Mouse (Mus musculus) hindbrain, embryonic 16.5 days (tissue): ENCODE data around the gene D330045A20Rik. TPM values are rescaled to one million over a fixed set of nuclear protein-coding genes. Genes with fewer than 3 reads are reported as not detected.
"Not testable (repeated sequence)": the region's sequence is repeated elsewhere in the genome, so short reads cannot be mapped to it uniquely, and the experiment has no call there.

Experiments
- ATAC-seq: fragments of 200-750 bp; cut with Nextera tagmentation; 2 replicates; pipeline ENCODE4 v1.8.0; 2017; ENCODE audit warnings: moderate TSS enrichment, moderate library complexity
- H3K27ac ChIP-seq: fragments of 300-500 bp; sonication (generic); 2 replicates; pipeline ENCODE4 v1.5.1; 2014; ENCODE audit warnings: low read depth, mild to moderate bottlenecking, control low read depth, low read length, moderate library complexity
- H3K27me3 ChIP-seq: fragments of 300-500 bp; sonication (generic); replicated peaks from 2 replicates; pipeline ENCODE4 v1.6.1; 2014; ENCODE audit warnings: low read length; ENCODE audit not compliant: control insufficient read depth, insufficient read depth
- H3K36me3 ChIP-seq: fragments of 300-500 bp; sonication (generic); 2 replicates; pipeline ENCODE4 v1.6.1; 2014; ENCODE audit warnings: mild to moderate bottlenecking, low read length, moderate library complexity, mixed read lengths; ENCODE audit not compliant: control insufficient read depth, insufficient read depth
- H3K4me1 ChIP-seq: fragments of 300-500 bp; sonication (generic); 2 replicates; pipeline ENCODE4 v1.6.1; 2014; ENCODE audit warnings: low read depth, low read length; ENCODE audit not compliant: control insufficient read depth, insufficient read depth
- H3K4me2 ChIP-seq: fragments of 300-500 bp; sonication (generic); 2 replicates; pipeline ENCODE4 v1.6.1; 2014; ENCODE audit warnings: mild to moderate bottlenecking, low read length, control low read depth, moderate library complexity
- H3K4me3 ChIP-seq: fragments of 300-500 bp; sonication (generic); 2 replicates; pipeline ENCODE4 v1.5.1; 2014; ENCODE audit warnings: mild to moderate bottlenecking, low read length, control low read depth, moderate library complexity
- H3K9ac ChIP-seq: fragments of 300-500 bp; sonication (generic); 2 replicates; pipeline ENCODE4 v1.6.1; 2014; ENCODE audit warnings: low read depth, mild to moderate bottlenecking, control low read depth, low read length, moderate library complexity
- H3K9me3 ChIP-seq: fragments of 300-500 bp; sonication (generic); 2 replicates; pipeline ENCODE4 v1.6.1; 2014; ENCODE audit warnings: mild to moderate bottlenecking, low read length, moderate library complexity; ENCODE audit not compliant: control insufficient read depth
- WGBS: fragments of 180-500 bp; shearing (Covaris S2); extraction: QIAGEN DNeasy Blood & Tissue Kit; methylation state at CpG from one replicate; pipeline ENCODE4 v1.1.7; 2014; 5-methylcytosine and 5-hydroxymethylcytosine counted together
- polyA plus RNA-seq: library from polyadenylated mRNA; unstranded; fragments of >200 nt; fragmentation: Nextera tagmentation; extraction: Ambion mirVana; gene quantifications from 2 replicates; pipeline ENCODE4 v1.2.1, GENCODE M21; 2015

Gene D330045A20Rik
- 1.1 and 1.3 TPM in 2 replicates for polyA plus RNA-seq

GRCm38 (mm10) chrX:139480022-139480894, at the start of gene D330045A20Rik:
D330045A20Rik (plus strand) TSS chrX:139480367.
- H3K4me3 ChIP-seq, result peak within 1 kb of the TSS; percentile 42
- peak; percentile 75 for ATAC-seq
- no peaks in the 10 kb centered on the region for H3K9me3 ChIP-seq
- H3K36me3 ChIP-seq, result no peaks in the 10 kb centered on the region
- peak within 1 kb of the TSS; percentile 61 for H3K4me2 ChIP-seq
- H3K27me3 ChIP-seq, result 0 out of 2 replicates have a peak, but pooled peaks cover 2% of the 10 kb centered on the region
- WGBS, result 29% methylated on average over 28 of the region's 28 CpGs
- H3K9ac ChIP-seq, result 0 out of 2 replicates have a peak within 1 kb of the TSS, but pooled peaks have one; percentile 36
- no peaks in the 10 kb centered on the region for H3K4me1 ChIP-seq
- no peak within 1 kb of the TSS for H3K27ac ChIP-seq

GRCm38 (mm10) chrX:139432550-139432949, 47.6 kb upstream of the D330045A20Rik start:
- Histone ChIP-seq H3K4me1 (no peaks in the 10 kb centered on the region), H3K36me3 (no peaks in the 10 kb centered on the region), H3K4me2 (no peak overlapping the region), H3K27me3 (no peaks in the 10 kb centered on the region), H3K4me3 (no peak overlapping the region), H3K27ac (no peak overlapping the region), H3K9me3 (no peaks in the 10 kb centered on the region), H3K9ac (no peak overlapping the region)
- no peak for ATAC-seq
- 73% methylated on average over 2 of the region's 2 CpGs for WGBS

GRCm38 (mm10) chrX:139435202-139435601, 45.0 kb upstream of the D330045A20Rik start:
- H3K9me3 ChIP-seq, result no peaks in the 10 kb centered on the region
- no peak overlapping the region for H3K4me2 ChIP-seq
- no peak overlapping the region for H3K4me3 ChIP-seq
- no peaks in the 10 kb centered on the region for H3K4me1 ChIP-seq
- WGBS, result 68% methylated on average over 2 of the region's 2 CpGs
- no peak overlapping the region for H3K9ac ChIP-seq
- ATAC-seq, result no peak
- no peaks in the 10 kb centered on the region for H3K36me3 ChIP-seq
- H3K27me3 ChIP-seq, result no peaks in the 10 kb centered on the region
- H3K27ac ChIP-seq, result no peak overlapping the region

- not testable (repeated sequence) for H3K27ac ChIP-seq, H3K4me3 ChIP-seq, H3K27me3 ChIP-seq, H3K9ac ChIP-seq, H3K36me3 ChIP-seq, H3K9me3 ChIP-seq, ATAC-seq, H3K4me1 ChIP-seq, H3K4me2 ChIP-seq
- WGBS, result 96% methylated on average over 22 of the region's 22 CpGs
Measured at GRCm38 (mm10) chrX:139441057-139441456, 39.1 kb upstream of the D330045A20Rik start.

GRCm38 (mm10) chrX:139456812-139457211, 23.4 kb upstream of the D330045A20Rik start:
- Histone ChIP-seq H3K9me3 (no peaks in the 10 kb centered on the region), H3K36me3 (no peaks in the 10 kb centered on the region), H3K4me3 (no peak overlapping the region), H3K27me3 (no peaks in the 10 kb centered on the region), H3K4me1 (no peaks in the 10 kb centered on the region), H3K27ac (no peak overlapping the region), H3K9ac (no peak overlapping the region), H3K4me2 (no peak overlapping the region)
- ATAC-seq, result no peak
- 62% methylated on average over 2 of the region's 2 CpGs for WGBS

- ATAC-seq, result no peak
- H3K4me2 ChIP-seq, result no peak overlapping the region
- no peaks in the 10 kb centered on the region for H3K36me3 ChIP-seq
- H3K27ac ChIP-seq, result no peak overlapping the region
- H3K4me1 ChIP-seq, result no peaks in the 10 kb centered on the region
- 75% methylated on average over 7 of the region's 7 CpGs for WGBS
- H3K27me3 ChIP-seq, result 0 out of 2 replicates have a peak, but pooled peaks cover 2% of the 10 kb centered on the region
- H3K4me3 ChIP-seq, result no peak overlapping the region
- no peak overlapping the region for H3K9ac ChIP-seq
- no peaks in the 10 kb centered on the region for H3K9me3 ChIP-seq
Measured at GRCm38 (mm10) chrX:139482083-139482482, 1.9 kb downstream of the D330045A20Rik start.

GRCm38 (mm10) chrX:139484974-139485373, 4.8 kb downstream of the D330045A20Rik start:
- no peak overlapping the region for H3K27ac ChIP-seq
- H3K9me3 ChIP-seq, result no peaks in the 10 kb centered on the region
- no peak overlapping the region for H3K4me3 ChIP-seq
- no peaks in the 10 kb centered on the region for H3K36me3 ChIP-seq
- H3K27me3 ChIP-seq, result no peaks in the 10 kb centered on the region
- WGBS, result 77% methylated on average over 1 of the region's 1 CpGs
- H3K9ac ChIP-seq, result no peak overlapping the region
- no peaks in the 10 kb centered on the region for H3K4me1 ChIP-seq
- no peak overlapping the region for H3K4me2 ChIP-seq
- no peak for ATAC-seq

GRCm38 (mm10) chrX:139516156-139516555, 36.0 kb downstream of the D330045A20Rik start:
- Histone ChIP-seq H3K4me1 (no peaks in the 10 kb centered on the region), H3K4me3 (no peak overlapping the region), H3K9me3 (no peaks in the 10 kb centered on the region), H3K27me3 (no peaks in the 10 kb centered on the region), H3K27ac (no peak overlapping the region), H3K36me3 (no peaks in the 10 kb centered on the region), H3K4me2 (no peak overlapping the region), H3K9ac (no peak overlapping the region)
- WGBS, result 92% methylated on average over 2 of the region's 2 CpGs
- no peak for ATAC-seq

- Histone ChIP-seq H3K27me3 (no peaks in the 10 kb centered on the region), H3K4me3 (no peak overlapping the region), H3K9me3 (no peaks in the 10 kb centered on the region), H3K9ac (no peak overlapping the region), H3K36me3 (no peaks in the 10 kb centered on the region), H3K27ac (no peak overlapping the region), H3K4me2 (no peak overlapping the region), H3K4me1 (no peaks in the 10 kb centered on the region)
- no peak for ATAC-seq
- WGBS, result 88% methylated on average over 2 of the region's 2 CpGs
Measured at GRCm38 (mm10) chrX:139519251-139519650, 39.1 kb downstream of the D330045A20Rik start.
